8 mouse cellular contexts compared by ENCODE assay signal in the genomic region with DNA sequence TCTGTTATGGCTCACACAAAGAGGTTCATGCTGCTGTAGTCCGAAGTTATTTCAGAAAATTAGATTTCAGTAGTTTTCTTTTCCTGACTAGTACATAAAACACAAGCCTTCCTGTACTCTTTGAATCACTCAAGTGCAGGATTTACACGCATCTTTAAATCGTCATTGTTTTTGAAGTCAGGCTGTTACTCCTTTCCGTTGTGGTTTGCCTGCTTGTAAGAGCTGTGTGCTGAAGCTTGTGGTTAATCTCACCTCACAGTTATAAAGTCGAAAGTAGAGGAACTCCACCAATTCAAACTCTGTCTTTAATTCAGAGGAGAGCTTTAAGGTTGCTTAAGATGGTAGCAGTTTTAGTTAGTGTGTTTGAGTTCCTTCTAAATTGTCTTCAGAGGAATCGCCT.
DNase-seq lines count a peak whose midpoint lies in the region; ATAC-seq and TF ChIP-seq lines count a peak whose summit lies in the region.

No protein-coding gene starts in this region.

- no peaks in the 10 kb centered on the region for H3K36me3 ChIP-seq in kidney, postnatal 0 days (ENCODE audit: insufficient read depth, low read length)
- no peaks in the 10 kb centered on the region for H3K36me3 ChIP-seq in hindbrain, postnatal 0 days (ENCODE audit: insufficient read depth, low read length)
- no peaks in the 10 kb centered on the region for H3K36me3 ChIP-seq in midbrain, embryonic 11.5 days (ENCODE audit: control insufficient read depth, insufficient read depth, low read length)

- 29% methylated on average over 6 of the region's 6 CpGs for WGBS in kidney, postnatal 0 days
- WGBS in hindbrain, postnatal 0 days, result 38% methylated on average over 6 of the region's 6 CpGs
- 33% methylated on average over 6 of the region's 6 CpGs for WGBS in midbrain, embryonic 11.5 days

- peak; percentile 31 for DNase-seq in kidney, postnatal 0 days (ENCODE audit: low spot score)
- DNase-seq in kidney, postnatal 36 days, result no peak
- DNase-seq in hindbrain, postnatal 0 days (ENCODE audit: low spot score), result no peak
- DNase-seq in midbrain, embryonic 11.5 days (ENCODE audit: low spot score, missing footprints), result peak; percentile 87
- DNase-seq in layer of hippocampus, postnatal 10 days (ENCODE audit: low spot score in 2 of 2), result no peak
- no peak for DNase-seq in left cerebral cortex, adult 8-10 months (ENCODE audit: low spot score in 2 of 2)
- no peak for DNase-seq in gastrocnemius, postnatal 14 days

- TF ChIP-seq POLR2A in bone marrow macrophage, adult 2 months (IDR thresholded peaks at IDR 0.05; ENCODE audit: borderline replicate concordance, low read depth, low read length), result no peak

- H3K9me3 ChIP-seq in kidney, postnatal 0 days (replicated peaks; ENCODE audit: low read length), result no peaks in the 10 kb centered on the region
- H3K9me3 ChIP-seq in hindbrain, postnatal 0 days (ENCODE audit: low read length), result no peaks in the 10 kb centered on the region
- H3K9me3 ChIP-seq in midbrain, embryonic 11.5 days (ENCODE audit: control insufficient read depth, low read length), result no peaks in the 10 kb centered on the region

- H3K4me1 ChIP-seq in kidney, postnatal 0 days (replicated peaks; ENCODE audit: insufficient read depth, low read length), result no peaks in the 10 kb centered on the region
- H3K4me1 ChIP-seq in bone marrow macrophage, adult 2 months (ENCODE audit: control insufficient read depth, insufficient read depth, low read length), result peaks cover 21% of the 10 kb centered on the region
- H3K4me1 ChIP-seq in hindbrain, postnatal 0 days (ENCODE audit: insufficient read depth, low read length), result no peaks in the 10 kb centered on the region
- peaks cover 5% of the 10 kb centered on the region; the same call in 1 of the 2 replicates for H3K4me1 ChIP-seq in midbrain, embryonic 11.5 days (ENCODE audit: control insufficient read depth, insufficient read depth, low read length)

- peak overlapping the region; percentile 94 for H3K4me2 ChIP-seq in kidney, postnatal 0 days (ENCODE audit: low read length)
- H3K4me2 ChIP-seq in hindbrain, postnatal 0 days (ENCODE audit: low read depth, low read length), result peak overlapping the region; percentile 79
- H3K4me2 ChIP-seq in midbrain, embryonic 11.5 days, result peak overlapping the region; percentile 83

- no peak overlapping the region for H3K27ac ChIP-seq in kidney, postnatal 0 days
- no peak overlapping the region for H3K27ac ChIP-seq in bone marrow macrophage, adult 2 months (ENCODE audit: insufficient read depth, low read depth, low read length)
- no peak overlapping the region for H3K27ac ChIP-seq in hindbrain, postnatal 0 days
- H3K27ac ChIP-seq in midbrain, embryonic 11.5 days (ENCODE audit: low read depth, low read length), result no peak overlapping the region

- no peaks in the 10 kb centered on the region for H3K27me3 ChIP-seq in kidney, postnatal 0 days (ENCODE audit: insufficient read depth, low read length)
- no peaks in the 10 kb centered on the region for H3K27me3 ChIP-seq in hindbrain, postnatal 0 days (ENCODE audit: insufficient read depth, low read length)
- no peaks in the 10 kb centered on the region; the same call in 1 of the 2 replicates for H3K27me3 ChIP-seq in midbrain, embryonic 11.5 days (ENCODE audit: control insufficient read depth, insufficient read depth, low read length)

- peak overlapping the region; percentile 61 for H3K4me3 ChIP-seq in kidney, postnatal 0 days (replicated peaks; ENCODE audit: low read depth, low read length)
- peak overlapping the region; percentile 77 for H3K4me3 ChIP-seq in bone marrow macrophage, adult 2 months (ENCODE audit: insufficient read depth, low read length)
- H3K4me3 ChIP-seq in hindbrain, postnatal 0 days (ENCODE audit: low read length), result peak overlapping the region; percentile 61
- no peak overlapping the region for H3K4me3 ChIP-seq in midbrain, embryonic 11.5 days (ENCODE audit: low read depth, low read length)

- intact Hi-C loops in gastrocnemius, postnatal 14 days (cut with DNase I; ENCODE audit: low total_unique reads), result loop anchor here (10.0 kb wide), 1 partner anchor 106 kb away; no protein-coding TSS in a partner anchor

- ATAC-seq in kidney, postnatal 0 days (replicated peaks; ENCODE audit: low FRiP score, low read depth), result no peak
- no peak for ATAC-seq in hindbrain, postnatal 0 days
- ATAC-seq in midbrain, embryonic 11.5 days (ENCODE audit: low FRiP score), result no peak

- peak overlapping the region; percentile 68 for H3K9ac ChIP-seq in kidney, postnatal 0 days (ENCODE audit: low read depth, low read length)
- H3K9ac ChIP-seq in hindbrain, postnatal 0 days (replicated peaks; ENCODE audit: low read length), result no peak overlapping the region
- H3K9ac ChIP-seq in midbrain, embryonic 11.5 days (ENCODE audit: low read length), result no peak overlapping the region

- TF ChIP-seq CTCF in kidney, postnatal 0 days (IDR thresholded peaks at IDR 0.05; ENCODE audit: low read depth), result no peak
- TF ChIP-seq CTCF in bone marrow macrophage, adult 2 months (IDR thresholded peaks at IDR 0.05; ENCODE audit: low read depth, low read length), result no peak
- no peak for TF ChIP-seq CTCF in hindbrain, postnatal 0 days (IDR thresholded peaks at IDR 0.05; ENCODE audit: low read depth)

Comparison
In these comparisons a context has a peak if more than half of its experiments do, and no peak if none do; other contexts are left out.
1. DNase-seq: peak in kidney, postnatal 0 days (single experiment) and midbrain, embryonic 11.5 days (single experiment); none in kidney, postnatal 36 days (0 of 2), hindbrain, postnatal 0 days (single experiment), layer of hippocampus, postnatal 10 days (0 of 2), left cerebral cortex, adult 8-10 months (0 of 2) and gastrocnemius, postnatal 14 days (single experiment).
2. Peak in every context shown above with its lines, with median percentiles within 50 percentile points of each other: H3K4me2 ChIP-seq.